Mouse (Mus musculus): ENCODE data around the gene Hspd1.
"Not testable (repeated sequence)": the region's sequence is repeated elsewhere in the genome, so short reads cannot be mapped to it uniquely, and the experiment has no call there.

Gene Hspd1

DNA sequence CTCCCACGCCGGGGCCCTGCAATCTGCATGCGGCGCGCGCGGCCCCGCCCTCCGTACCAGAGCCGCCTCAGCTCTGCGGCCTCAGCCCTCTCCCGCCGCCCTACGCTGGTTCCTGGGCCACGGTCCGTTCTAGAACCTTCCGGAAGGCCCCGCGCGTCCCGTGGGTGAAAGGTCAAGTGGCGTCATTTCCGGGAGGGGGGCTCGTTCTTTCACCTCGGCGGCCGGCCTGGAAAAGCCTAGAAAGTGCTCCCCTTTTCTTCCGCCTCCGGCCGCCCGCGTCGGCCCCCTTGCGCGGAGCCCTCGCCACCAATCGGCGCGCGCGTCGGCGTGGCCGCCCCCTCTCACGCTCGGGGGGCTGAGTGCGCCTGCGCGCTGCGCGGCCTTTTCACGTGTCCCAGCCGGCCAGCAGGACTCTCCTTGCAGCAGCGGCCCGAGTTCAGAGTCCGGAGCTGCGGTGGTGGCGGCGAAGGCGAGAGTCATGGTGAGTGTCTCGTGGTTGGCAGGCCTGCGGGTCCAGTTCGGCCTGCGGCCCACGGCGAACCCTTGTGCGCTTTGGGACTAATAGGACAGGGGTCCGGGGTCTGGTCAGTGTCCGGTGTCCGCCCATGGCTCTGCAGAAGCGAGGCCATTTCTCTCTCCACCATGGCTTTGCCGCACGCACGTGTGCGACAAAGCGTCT is at the start of gene Hspd1, which contains the start of gene Hspe1:
Gene Hspd1 (minus strand): TSS at position 312 of the 679 bp plus-strand sequence.
Gene Hspe1 (plus strand): TSS at position 201 of the 679 bp plus-strand sequence.
- peak; percentile 98 to 99 for DNase-seq (ENCODE audit: low spot score in 2 of 2)

DNA sequence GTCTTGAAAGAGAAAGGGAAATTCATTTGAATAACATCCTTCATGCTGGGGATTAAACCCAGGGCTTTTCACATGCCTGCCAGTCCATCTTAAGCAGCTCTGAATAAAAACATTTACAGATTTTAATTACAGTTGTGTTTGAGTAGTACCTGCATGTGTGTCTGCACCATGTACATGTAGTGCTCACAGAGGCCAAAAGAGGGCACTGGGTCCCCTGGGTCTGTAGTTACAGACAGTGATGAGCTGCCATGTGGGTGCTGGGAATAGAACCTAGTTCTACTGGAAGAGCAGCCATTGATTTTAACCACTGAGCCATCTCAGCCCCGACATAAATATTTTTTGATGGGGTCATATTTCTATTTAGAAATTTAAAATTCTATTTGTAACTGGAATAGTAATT is 47.8 kb upstream of the Hspd1 start:
- DNase-seq (ENCODE audit: low spot score in 2 of 2), result no peak

DNA sequence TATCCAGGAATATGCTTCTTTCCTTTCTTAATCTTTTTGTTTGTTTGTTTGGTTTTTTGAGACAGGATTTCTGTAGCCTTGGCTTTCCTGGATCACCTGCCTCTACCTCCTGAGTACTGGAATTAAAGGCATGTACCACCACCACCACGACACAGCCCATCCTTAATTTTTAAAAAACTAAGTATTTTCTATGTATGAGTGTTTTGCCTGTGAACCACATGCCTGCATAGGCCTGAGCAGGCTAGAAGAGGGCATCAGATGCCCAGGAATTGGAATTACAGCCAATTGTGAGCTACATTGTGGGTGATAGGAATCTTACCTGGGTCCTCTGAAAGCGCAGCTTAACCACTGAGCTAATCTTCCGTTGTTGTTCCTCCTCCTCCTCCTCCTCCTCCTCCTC is 46.3 kb upstream of the Hspd1 start:
- no peak for DNase-seq (ENCODE audit: low spot score in 2 of 2)

DNA sequence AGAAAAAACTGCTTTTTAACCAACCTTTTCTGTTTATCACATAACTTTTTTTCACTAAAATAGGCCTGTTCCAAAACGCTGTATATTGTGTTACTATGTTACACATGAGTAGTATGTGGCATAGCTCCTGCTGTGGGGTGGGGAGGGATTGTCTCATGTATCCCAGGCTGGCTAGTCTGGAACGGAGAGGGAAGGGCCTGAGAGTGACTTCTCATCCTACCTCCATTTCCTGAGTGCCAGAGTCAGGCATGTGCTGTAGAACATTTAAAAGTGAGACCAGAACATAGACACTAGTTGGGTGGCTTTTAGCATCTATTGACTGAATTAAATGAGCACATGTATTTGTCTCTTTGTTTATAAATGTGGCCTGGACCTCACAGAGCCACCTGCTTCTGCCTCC is 45.1 kb upstream of the Hspd1 start:
- no peak for DNase-seq (ENCODE audit: low spot score in 2 of 2)

DNA sequence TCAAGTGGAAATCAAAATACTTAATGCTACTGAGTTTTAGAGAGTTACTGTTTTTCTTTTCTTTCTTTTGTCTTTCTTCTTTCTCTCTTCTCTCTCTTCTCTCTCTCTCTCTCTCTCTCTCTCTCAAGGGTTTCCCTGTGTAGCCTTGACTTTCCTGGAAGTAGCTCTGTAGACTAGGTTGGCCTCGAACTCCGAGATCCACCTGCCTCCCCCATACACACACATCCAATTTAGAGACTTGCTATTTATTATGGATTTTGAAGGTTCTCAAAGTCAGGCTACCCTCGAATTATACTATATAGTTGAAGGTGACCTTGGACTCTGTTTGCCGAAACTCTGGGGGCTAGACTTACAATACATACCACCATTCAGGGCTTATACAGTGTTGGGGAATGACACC is 44.3 kb upstream of the Hspd1 start:
- DNase-seq (ENCODE audit: low spot score in 2 of 2), result no peak

DNA sequence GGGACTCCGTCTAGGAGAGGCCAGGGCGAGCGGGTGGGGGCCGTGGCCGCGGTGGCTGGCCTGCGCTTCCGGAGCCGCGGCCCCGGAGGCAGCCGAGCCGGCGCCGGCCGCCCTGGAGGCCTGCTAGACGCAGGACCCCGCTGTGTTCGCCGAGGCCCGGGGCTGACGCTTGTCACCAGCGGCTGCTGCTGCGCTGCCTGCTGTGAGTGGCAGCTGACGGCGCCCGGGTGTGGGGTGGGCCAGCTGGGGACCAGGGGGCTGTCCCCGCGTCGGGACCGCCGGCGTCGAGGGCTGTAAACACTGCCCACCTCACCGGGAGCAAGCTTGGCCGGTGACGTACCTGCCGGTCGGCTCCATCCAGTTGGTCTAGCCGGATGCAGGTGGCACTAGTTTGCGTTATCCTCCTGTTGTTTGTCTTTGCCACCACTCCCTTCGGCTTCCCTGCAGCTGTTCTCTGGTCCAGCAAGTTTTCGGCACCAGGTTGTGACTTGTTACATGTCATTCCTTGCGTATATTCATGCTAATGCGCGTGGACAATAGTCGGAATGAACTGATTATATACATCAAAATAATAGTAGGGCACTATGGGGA is 43.5 kb upstream of the Hspd1 start:
- DNase-seq (ENCODE audit: low spot score in 2 of 2), result peak in 1 of 2 experiments; percentile 42

DNA sequence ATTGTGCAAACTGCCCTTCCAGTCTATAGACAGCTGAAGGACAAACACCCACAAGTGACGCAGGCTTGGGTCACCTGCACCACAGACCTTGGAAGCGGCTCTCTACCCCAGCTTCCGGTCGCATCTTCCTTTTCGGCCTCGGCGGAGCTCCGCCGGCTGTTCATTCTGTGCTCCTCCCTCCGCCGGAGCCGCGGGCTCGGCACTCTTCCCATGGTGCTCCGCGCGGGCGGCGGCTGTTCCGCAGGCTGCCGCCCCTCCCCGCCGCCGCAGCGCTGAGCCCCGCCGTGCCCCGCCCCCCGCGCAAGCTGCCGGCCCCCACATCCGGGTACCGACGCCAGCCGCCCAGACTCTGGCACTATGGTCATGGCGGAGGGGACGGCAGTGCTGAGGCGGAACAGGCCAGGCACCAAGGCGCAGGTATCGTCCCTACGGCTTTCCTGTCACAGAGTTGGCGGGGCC is 42.9 kb upstream of the Hspd1 start, which contains the start of gene Mob4:
Gene Mob4 (plus strand): TSS at position 289 of the 459 bp plus-strand sequence.
- peak; percentile 91 for DNase-seq (ENCODE audit: low spot score in 2 of 2)

DNA sequence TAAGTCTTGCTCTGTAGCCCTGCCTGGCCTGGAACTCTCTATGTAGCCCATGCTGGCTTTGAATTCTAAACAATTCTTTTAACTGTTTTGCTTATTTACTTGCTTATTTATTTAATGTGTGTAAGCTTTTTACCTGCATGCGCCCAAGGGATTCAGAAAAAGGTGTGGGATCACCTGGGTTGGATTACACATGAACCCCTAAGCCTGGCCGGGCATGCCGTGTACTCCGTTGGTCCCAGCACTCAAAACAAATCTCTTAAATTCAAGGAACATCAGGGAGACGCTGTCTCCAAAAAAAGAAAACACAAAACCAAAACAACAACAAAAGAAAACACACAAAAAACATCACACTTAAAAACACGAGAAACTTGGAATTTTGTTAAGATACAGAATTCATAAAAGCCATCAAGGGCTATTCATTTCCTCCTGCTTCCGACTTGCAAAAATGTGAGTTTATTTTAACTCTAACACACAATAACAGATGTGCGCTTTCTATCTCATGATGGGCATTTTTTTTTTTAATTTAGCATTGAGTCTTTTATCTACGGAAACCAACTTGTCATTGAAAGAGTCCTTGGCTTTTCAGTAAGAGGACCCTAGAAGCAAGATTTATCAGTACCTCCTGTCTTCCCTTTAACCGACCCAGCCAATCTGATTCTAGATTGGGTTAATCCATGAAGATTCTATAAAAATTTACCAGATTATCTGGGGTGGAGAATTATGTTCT is 42.3 kb upstream of the Hspd1 start:
- no peak for DNase-seq (ENCODE audit: low spot score in 2 of 2)

DNA sequence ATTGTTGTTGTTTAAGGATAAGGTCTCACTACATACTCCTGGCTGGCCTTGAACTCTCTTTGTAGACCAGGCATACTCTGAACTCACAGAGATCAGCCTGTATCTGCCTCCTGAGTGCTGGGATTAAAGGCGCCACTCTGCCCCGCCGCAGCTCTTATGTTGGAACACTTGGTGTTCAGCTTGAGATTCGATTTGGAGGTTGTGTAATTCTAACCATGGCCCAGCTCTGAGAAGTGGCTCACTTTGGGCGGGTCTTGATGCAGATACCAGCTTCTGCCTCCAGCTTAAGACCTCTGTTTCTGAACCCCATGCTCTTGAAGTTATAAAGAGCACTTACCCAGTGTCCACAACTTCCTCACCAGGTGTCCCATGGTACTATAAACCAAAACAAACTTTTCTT is 41.7 kb upstream of the Hspd1 start:
- DNase-seq (ENCODE audit: low spot score in 2 of 2), result no peak

DNA sequence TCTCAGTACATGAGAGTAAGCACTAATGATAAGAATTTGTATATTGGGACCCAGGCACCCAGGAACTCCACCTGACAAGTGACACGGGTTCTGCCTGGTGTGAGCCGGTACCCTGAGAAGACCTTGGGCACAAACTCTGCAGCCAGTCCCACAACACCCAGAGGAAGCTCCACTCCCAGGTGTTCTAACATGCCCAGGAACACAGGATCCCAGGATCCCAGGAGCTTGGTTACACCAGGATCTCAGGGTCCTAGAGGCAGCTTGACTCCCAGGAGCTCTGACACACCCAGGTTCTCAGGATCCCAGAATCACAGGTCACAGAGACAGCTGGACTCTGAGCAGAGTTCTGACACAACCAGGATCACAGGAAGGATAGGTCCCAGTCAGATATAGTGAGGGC is 36.1 kb upstream of the Hspd1 start:
- not testable (repeated sequence) for DNase-seq (ENCODE audit: low spot score in 2 of 2)

DNA sequence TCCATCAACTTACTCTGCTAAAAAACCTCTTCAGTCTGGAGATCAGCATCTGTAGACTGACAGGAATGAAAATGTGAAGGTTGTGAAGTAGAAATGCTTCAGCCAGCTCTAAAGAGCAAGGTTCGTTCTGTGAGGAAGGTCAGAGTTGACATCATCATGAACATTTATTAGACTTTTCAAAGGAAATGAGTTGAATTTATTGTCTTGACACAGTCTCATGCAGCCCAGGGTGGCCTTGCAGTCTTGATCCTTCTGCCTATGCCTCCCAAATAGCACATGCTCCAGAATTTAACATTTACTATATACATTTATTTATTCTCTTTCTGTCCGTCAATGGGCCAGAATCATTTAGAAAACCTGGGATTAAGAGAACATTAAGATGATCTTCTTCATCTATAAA is 35.5 kb upstream of the Hspd1 start:
- no peak for DNase-seq (ENCODE audit: low spot score in 2 of 2)

DNA sequence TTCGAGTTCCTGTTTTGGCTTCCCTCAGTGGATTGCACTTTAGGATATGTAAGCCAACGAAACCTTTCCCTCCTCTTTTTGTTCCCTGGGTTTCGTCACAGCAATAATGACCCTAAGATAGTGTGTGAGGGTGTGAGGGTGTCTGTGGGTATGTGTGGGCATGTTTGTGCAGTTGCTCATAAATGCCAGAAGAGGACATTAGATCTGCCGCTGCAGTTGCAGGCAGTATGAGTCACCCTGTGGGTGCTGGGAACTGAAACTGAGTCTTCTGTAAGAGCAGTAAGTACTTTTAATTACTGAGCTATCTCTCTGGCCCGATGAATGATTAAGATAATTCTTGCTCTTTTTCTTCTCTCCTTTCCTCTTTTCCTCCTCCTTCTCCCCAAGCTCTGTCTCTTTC is 35.0 kb upstream of the Hspd1 start:
- no peak for DNase-seq (ENCODE audit: low spot score in 2 of 2)

DNA sequence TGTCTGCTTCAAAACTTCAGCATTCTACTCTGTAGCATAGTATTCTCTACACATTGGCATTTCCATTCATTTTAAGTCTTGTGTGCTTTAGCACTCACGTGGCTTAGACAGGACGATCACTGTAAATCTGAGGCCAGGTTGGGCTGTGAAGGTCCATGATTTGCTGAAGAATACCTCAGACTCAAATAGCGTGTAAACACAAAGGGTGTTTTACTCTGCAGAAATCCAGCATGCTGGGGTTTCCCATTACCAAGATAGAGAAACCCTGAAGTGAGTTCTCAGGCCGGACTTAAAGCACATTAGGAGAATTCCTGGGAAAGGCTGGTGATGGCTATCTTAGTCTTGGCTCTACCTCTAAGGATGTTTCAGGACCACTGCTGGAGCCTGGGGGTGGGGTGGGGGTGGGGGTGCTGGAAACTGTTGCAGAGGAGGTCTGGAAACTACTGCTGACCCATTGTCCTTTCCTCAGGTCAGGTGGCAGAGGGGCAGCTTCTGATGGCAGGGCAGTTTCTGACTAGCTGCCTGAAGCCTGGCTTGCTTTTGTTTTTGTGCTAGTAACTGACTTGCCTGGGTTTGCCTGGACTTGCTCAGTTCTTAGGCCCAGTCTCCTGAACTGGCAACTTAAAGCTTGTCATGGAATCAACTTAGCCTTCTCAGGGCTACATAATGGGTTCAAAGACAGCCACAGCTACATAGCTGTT is 21.2 kb upstream of the Hspd1 start:
- no peak for DNase-seq (ENCODE audit: low spot score in 2 of 2)

DNA sequence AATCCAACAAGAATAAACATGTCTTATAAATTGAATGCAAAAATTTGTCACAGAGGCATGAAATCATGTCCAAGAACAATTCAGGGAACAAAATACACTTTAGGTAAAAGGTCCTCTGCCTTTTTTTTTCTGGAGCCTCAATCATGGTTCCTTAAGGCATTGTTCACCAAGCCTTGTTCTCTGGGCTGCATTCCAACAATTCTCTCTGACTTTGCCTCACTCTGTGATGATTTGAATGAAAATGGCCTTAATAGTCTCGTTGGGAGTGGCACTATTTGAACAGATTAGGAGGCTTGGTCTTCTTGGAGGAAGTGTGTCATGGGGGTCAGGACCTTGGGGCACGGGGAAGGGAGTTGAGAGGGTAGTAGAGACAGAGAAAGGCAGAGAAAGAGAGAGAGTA is 20.4 kb upstream of the Hspd1 start:
- no peak for DNase-seq (ENCODE audit: low spot score in 2 of 2)

DNA sequence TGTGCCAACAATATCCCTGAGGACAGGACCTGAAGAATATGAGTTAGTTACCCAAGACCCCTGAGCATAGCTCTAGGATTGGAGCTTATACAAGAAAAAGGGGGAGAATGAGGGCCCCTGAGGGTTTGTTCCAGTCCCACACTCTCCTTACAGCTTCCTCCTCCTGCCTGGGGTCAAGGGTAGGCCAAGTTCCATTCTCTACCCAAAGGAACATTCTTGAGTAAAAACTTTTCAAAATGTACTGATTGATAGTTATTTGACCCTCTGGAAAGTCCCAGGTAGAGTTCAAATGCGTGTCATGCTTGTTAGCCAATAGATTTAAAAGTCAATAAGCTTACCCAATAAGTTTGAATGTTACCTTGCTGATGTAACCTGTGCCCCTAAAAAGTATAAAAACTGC is 19.6 kb upstream of the Hspd1 start:
- no peak for DNase-seq (ENCODE audit: low spot score in 2 of 2)

DNA sequence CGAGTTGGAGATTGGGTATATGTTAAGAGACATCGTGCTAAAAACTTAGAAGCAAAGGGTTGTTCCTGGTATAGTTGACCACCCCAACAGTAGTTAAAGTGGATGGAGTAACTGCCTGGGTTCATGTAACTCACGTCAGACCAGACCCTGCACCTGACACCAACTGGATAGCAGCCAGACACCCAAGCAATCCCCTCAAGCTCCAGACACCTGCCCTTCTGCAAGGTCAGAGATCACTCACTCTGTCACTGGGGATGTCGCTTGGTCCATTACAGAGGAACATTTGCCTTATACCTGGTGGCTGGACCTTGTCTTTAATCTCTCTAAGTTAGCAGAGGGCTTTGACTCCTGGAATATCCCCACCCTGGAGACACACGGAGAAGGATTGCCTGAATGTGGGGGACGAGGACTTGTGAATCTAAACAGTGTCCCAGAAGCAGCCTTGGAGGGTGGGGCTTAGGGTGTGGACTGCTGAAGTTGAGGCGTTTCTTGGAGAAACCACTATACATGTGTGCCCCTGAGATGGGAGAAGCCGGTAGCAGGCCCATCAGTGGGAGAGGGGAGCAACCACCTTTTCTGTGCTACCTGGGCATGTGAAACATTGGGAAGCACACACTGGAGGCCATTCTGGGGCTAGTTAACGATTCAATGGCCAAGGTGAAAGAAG is 19.0 kb upstream of the Hspd1 start:
- no peak for DNase-seq (ENCODE audit: low spot score in 2 of 2)

DNA sequence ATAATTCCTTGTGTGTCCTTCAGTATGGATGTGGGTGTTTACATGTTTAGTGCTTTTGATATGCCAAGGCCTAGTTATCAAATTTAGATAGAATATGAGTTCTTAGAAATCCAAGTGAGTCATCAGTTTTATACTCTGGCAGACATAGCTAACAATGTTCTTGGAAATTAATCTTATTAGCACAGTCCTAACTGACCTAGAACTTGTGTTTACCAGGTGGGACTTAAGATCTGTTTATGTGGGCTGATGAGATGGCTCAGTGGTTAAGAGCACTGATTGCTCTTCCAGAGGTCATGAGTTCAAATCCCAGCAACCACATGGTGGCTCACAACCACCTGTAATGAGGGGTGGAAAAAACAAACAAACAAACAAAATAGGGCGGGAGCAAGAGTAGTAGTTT is 4.4 kb upstream of the Hspd1 start:
- DNase-seq (ENCODE audit: low spot score in 2 of 2), result no peak

DNA sequence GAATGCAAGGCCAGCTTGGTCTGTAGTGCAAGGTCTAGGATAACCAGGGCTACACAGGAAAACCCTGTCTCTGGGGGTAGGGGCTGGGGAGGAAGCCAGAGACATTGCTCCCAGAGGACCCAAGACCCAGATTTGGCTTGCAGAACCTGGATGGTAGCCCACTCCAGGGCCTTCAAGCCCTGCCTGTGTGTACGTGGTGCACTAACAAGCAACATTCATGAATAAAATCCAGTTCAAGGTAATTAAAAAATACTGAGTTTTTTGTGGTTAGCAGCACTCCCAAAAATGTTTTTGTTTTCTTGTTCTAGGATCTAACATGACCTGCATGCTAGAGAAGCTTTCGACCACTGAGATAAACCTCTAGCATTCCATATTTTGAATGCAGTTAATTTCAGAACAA is 4.0 kb upstream of the Hspd1 start:
- DNase-seq (ENCODE audit: low spot score in 2 of 2), result no peak

DNA sequence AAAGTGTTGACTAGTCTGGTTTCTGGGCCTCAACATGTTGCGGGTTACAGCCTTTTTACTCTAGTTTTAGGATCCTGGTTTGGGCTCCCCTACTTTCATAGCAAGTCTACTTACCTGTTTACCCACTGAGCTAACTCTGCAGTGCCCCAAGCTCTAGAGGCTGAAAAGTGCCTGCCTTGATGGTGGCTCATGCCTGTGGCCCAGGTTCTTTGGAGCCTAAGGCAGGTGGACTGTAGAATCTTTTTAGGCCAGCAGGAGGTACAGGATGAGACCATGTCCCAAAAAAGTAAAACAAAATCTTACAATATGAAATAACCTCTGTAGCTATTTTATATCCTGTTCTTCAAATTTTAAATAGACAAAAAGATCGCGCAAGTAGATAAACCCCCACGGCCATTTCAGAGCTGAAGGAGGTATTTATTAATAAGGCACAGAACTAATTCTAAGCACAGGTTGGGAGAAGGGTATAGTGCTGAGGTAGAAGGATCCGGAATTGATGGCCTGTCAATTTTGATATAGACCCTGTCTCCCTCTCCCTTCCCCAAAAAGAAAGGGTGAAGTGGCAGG is 1.5 kb upstream of the Hspd1 start:
- no peak for DNase-seq (ENCODE audit: low spot score in 2 of 2)

DNA sequence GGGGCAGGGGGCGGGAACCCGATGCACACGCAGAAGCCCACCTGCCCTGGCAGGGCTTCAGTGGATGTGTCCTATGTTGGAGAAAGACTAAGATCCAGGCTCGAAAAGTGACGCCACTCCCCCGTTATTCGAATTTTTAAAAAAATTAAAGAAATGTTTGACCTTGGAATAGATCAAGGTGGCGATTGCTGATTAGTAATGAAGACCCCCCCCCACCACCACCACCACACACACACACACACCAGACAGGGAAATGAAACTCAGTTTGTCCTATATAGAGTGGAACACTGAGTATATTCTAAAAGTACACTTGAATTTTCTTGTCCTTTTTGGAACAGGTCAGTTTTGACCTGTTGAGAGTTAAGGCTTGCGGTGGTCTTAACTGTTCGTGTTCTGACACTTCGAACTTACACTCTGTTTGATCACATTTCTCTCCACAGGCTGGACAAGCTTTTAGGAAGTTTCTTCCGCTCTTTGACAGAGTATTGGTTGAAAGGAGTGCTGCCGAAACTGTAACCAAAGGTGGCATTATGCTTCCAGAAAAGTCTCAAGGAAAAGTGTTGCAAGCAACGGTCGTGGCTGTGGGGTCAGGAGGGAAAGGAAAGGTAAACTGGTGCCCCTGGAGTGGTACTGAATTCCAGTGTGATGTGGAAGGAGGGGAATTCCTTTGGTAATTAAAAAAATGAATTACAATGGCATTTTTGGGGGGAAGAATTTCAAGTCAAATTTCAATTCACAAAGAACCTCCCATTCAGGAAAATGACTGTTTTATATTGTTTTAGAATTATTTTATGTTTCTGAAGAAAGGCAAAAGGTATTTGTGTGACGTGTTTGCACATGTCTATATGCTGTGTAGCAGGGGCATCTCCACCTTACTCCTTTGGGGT is 811 bp upstream of the Hspd1 start:
- no peak for DNase-seq (ENCODE audit: low spot score in 2 of 2)
